Mouse (Mus musculus) myocyte (in vitro differentiated cells): ENCODE measurements around the gene Clec16a. TPM values are rescaled to one million over a fixed set of nuclear protein-coding genes. Genes with fewer than 3 reads are reported as not detected.

Source experiments
- H3K27me3 ChIP-seq: one replicate; pipeline ENCODE4 v1.6.1; 2011; ENCODE audit not compliant: control insufficient read depth, insufficient read depth, insufficient read length
- H3K36me3 ChIP-seq: one replicate; pipeline ENCODE4 v1.6.1; 2011; ENCODE audit not compliant: control insufficient read depth, insufficient read depth
- H3K4me2 ChIP-seq: one replicate; pipeline ENCODE4 v1.6.1; 2011; ENCODE audit warnings: low read depth, control low read depth
- H3K4me3 ChIP-seq: one replicate; pipeline ENCODE4 v1.5.1; 2011; ENCODE audit warnings: mild to moderate bottlenecking, control low read depth, moderate library complexity
- H3K79me2 ChIP-seq: one replicate; pipeline ENCODE4 v1.6.1; 2011; ENCODE audit not compliant: control insufficient read depth, insufficient read depth
- H3ac ChIP-seq: one replicate; pipeline ENCODE4 v1.6.1; 2011; ENCODE audit not compliant: control insufficient read depth, insufficient read length
- CEBPB ChIP-seq: IDR thresholded peaks from 2 replicates; pipeline ENCODE4 v1.6.1; 2011; ENCODE audit warnings: mild to moderate bottlenecking, moderate library complexity; ENCODE audit not compliant: poor library complexity, insufficient read depth, severe bottlenecking
- E2F4 ChIP-seq: IDR thresholded peaks from one replicate; pipeline ENCODE4 v1.6.1; 2011; ENCODE audit warnings: mild to moderate bottlenecking, control low read depth, moderate library complexity; ENCODE audit not compliant: insufficient read depth
- MAX ChIP-seq: IDR thresholded peaks from one replicate; pipeline ENCODE4 v1.6.1; 2011; ENCODE audit warnings: low read depth, mild to moderate bottlenecking, control low read depth
- MYOD1 ChIP-seq, 3 experiments: IDR thresholded peaks; one replicate each; pipeline ENCODE4 v1.6.1; 2011; ENCODE audit warnings: control low read depth in 2 of 3, low read depth in 2 of 3, mild to moderate bottlenecking in 2 of 3, moderate library complexity in 1 of 3; ENCODE audit not compliant: insufficient read length in 2 of 3, control insufficient read depth in 1 of 3
- MYOG ChIP-seq, 3 experiments: IDR thresholded peaks; one replicate each; pipeline ENCODE4 v1.6.1; 2011; ENCODE audit warnings: control low read depth in 2 of 3, low read depth in 2 of 3, mild to moderate bottlenecking in 2 of 3; ENCODE audit not compliant: insufficient read length in 2 of 3, control insufficient read depth in 1 of 3, insufficient read depth in 1 of 3
- POLR2A ChIP-seq: IDR thresholded peaks from one replicate; pipeline ENCODE4 v1.6.1; 2011; ENCODE audit warnings: low read depth, mild to moderate bottlenecking, control low read depth, moderate library complexity; ENCODE audit not compliant: insufficient read length
- POLR2AphosphoS2 ChIP-seq: IDR thresholded peaks from one replicate; pipeline ENCODE4 v1.6.1; 2011; ENCODE audit warnings: low read depth, control low read depth; ENCODE audit not compliant: insufficient read length
- REST ChIP-seq: IDR thresholded peaks from one replicate; pipeline ENCODE4 v1.6.1; 2011; ENCODE audit warnings: mild to moderate bottlenecking, control low read depth, moderate library complexity; ENCODE audit not compliant: insufficient read depth, insufficient read length
- SRF ChIP-seq: IDR thresholded peaks from one replicate; pipeline ENCODE4 v1.6.1; 2011; ENCODE audit warnings: low read depth; ENCODE audit not compliant: control insufficient read depth, insufficient read length
- TCF12 ChIP-seq: IDR thresholded peaks from one replicate; pipeline ENCODE4 v1.6.1; 2011; ENCODE audit warnings: mild to moderate bottlenecking, control low read depth; ENCODE audit not compliant: poor library complexity, insufficient read depth, severe bottlenecking
- TCF3 ChIP-seq: IDR thresholded peaks from one replicate; pipeline ENCODE4 v1.6.1; 2011; ENCODE audit warnings: low read depth, control low read depth; ENCODE audit not compliant: insufficient read length
- USF1 ChIP-seq: IDR thresholded peaks from one replicate; pipeline ENCODE4 v1.6.1; 2011; ENCODE audit warnings: low read depth, mild to moderate bottlenecking, control low read depth, moderate library complexity
- polyA plus RNA-seq: library from polyadenylated mRNA; unstranded; fragments of >200 nt; fragmentation: generic; extraction: Trizol; gene quantifications from one replicate; pipeline ENCODE4 v1.2.1, GENCODE M21; 2012; ENCODE audit warnings: missing spikeins

Clec16a gene
- polyA plus RNA-seq, 1 experiment: 15.5 TPM

- H3K4me3 ChIP-seq: no peak overlapping the region
Measured at GRCm38 (mm10) chr16:10674020-10674419, 128.9 kb downstream of the Clec16a start.

GRCm38 (mm10) chr16:10674957-10675356 lies 129.8 kb downstream of the Clec16a start:
- Histone ChIP-seq H3K4me2 (no peak overlapping the region), H3ac (no peak overlapping the region), H3K27me3 (no peaks in the 10 kb centered on the region), H3K36me3 (no peaks in the 10 kb centered on the region), H3K79me2 (no peaks in the 10 kb centered on the region), H3K4me3 (no peak overlapping the region)
- TF ChIP-seq TCF3 (no peak), MYOD1 (IDR thresholded peaks at IDR 0.05; ENCODE audit: control insufficient read depth in 1 of 3, insufficient read length in 2 of 3, low read depth in 2 of 3) (no peak)

More at GRCm38 (mm10) chr16:10674020-10674419, 128.9 kb downstream of the Clec16a start:
- Histone ChIP-seq H3K36me3 (no peaks in the 10 kb centered on the region), H3K4me2 (no peak overlapping the region), H3K79me2 (no peaks in the 10 kb centered on the region), H3K27me3 (no peaks in the 10 kb centered on the region), H3ac (no peak overlapping the region)
- TF ChIP-seq TCF12 (no peak), SRF (no peak), E2F4 (no peak), MAX (no peak), TCF3 (no peak), MYOG (IDR thresholded peaks at IDR 0.05; ENCODE audit: control insufficient read depth in 1 of 3, insufficient read depth in 1 of 3, insufficient read length in 2 of 3, low read depth in 2 of 3) (no peak), POLR2AphosphoS2 (no peak), REST (no peak), MYOD1 (IDR thresholded peaks at IDR 0.05; ENCODE audit: control insufficient read depth in 1 of 3, insufficient read length in 2 of 3, low read depth in 2 of 3) (no peak), USF1 (no peak), POLR2A (no peak), CEBPB (no peak)

- Histone ChIP-seq H3K27me3 (no peaks in the 10 kb centered on the region), H3ac (no peak overlapping the region), H3K79me2 (no peaks in the 10 kb centered on the region), H3K36me3 (no peaks in the 10 kb centered on the region), H3K4me3 (no peak overlapping the region), H3K4me2 (no peak overlapping the region)
- no peak for TF ChIP-seq POLR2A
- no peak for TF ChIP-seq POLR2AphosphoS2
Measured at GRCm38 (mm10) chr16:10675612-10676011, 130.5 kb downstream of the Clec16a start.

GRCm38 (mm10) chr16:10676461-10677066 lies 131.4 kb downstream of the Clec16a start:
- Histone ChIP-seq H3K4me2 (no peak overlapping the region), H3K4me3 (no peak overlapping the region), H3K27me3 (no peaks in the 10 kb centered on the region), H3K36me3 (no peaks in the 10 kb centered on the region), H3ac (no peak overlapping the region), H3K79me2 (no peaks in the 10 kb centered on the region)
- TF ChIP-seq TCF3 (no peak), CEBPB (no peak), REST (no peak), POLR2A (no peak), MYOG (IDR thresholded peaks at IDR 0.05; ENCODE audit: control insufficient read depth in 1 of 3, insufficient read depth in 1 of 3, insufficient read length in 2 of 3, low read depth in 2 of 3) (no peak), USF1 (no peak), E2F4 (no peak), SRF (no peak), POLR2AphosphoS2 (no peak), MYOD1 (IDR thresholded peaks at IDR 0.05; ENCODE audit: control insufficient read depth in 1 of 3, insufficient read length in 2 of 3, low read depth in 2 of 3) (no peak), MAX (no peak), TCF12 (no peak)

- H3K4me2 ChIP-seq: no peak overlapping the region
- no peak overlapping the region for H3ac ChIP-seq
- no peaks in the 10 kb centered on the region for H3K27me3 ChIP-seq
- H3K4me3 ChIP-seq: no peak overlapping the region
- TF ChIP-seq TCF12 (no peak), MYOD1 (IDR thresholded peaks at IDR 0.05; ENCODE audit: control insufficient read depth in 1 of 3, insufficient read length in 2 of 3, low read depth in 2 of 3) (no peak), TCF3 (no peak), POLR2AphosphoS2 (no peak), MAX (no peak), REST (no peak), SRF (no peak), CEBPB (no peak), POLR2A (no peak), E2F4 (no peak), MYOG (IDR thresholded peaks at IDR 0.05; ENCODE audit: control insufficient read depth in 1 of 3, insufficient read depth in 1 of 3, insufficient read length in 2 of 3, low read depth in 2 of 3) (no peak), USF1 (no peak)
- no peaks in the 10 kb centered on the region for H3K36me3 ChIP-seq
- H3K79me2 ChIP-seq: no peaks in the 10 kb centered on the region
Measured at GRCm38 (mm10) chr16:10682521-10682920, 137.4 kb downstream of the Clec16a start.
